Mouse (Mus musculus): ENCODE measurements around the gene Ptprn2. TPM values are rescaled to one million over a fixed set of nuclear protein-coding genes. Genes with fewer than 3 reads are reported as not detected.

The Ptprn2 gene
- polyA plus RNA-seq, 1 experiment, result 0.40 TPM

DNA sequence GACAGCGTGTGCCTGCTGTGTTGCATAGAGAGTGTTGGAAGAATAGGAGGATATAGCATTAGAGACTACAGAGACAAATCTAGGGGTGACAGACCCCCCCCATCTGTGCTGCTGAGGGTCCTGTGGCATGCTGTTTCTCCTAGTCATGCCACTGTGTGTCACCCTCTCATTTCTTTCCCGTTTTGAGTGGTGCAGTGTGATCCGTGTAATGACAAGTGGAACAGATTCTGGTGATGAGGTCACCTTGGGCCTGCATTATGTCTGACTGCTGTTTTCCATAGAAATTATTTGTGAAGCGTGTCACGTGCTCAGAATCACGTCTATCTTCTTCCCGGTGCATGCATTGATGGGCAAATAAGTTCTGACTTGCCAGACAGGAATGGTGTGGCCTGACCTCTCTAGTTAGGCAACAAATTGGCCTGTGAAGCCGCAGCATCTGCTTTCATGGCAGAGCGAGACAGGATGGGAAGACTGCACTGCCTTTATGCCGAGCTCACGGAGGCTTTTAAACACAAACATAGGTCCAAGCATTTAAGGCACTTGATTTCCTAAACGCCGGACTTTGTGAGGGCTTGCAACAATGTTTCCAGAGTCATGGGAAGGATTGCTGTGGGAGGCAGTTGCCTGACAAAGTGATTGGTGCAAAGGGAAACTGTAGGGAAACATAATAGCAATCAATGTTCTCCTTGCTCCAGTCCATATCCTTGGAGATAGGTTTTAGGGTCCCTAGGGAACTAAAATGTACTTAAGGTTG is 467.1 kb downstream of the Ptprn2 start:
- H3K27ac ChIP-seq (ENCODE audit: control insufficient read depth, insufficient read depth, low read depth, low read length), result peak overlapping the region; percentile 39; the same call in 1 of the 2 replicates
- TF ChIP-seq CTCF (IDR thresholded peaks at IDR 0.05; ENCODE audit: control insufficient read depth, insufficient read depth, insufficient replicate concordance, low read depth, low read length), result no peak
- no peak for TF ChIP-seq POLR2A (IDR thresholded peaks at IDR 0.05; ENCODE audit: control insufficient read depth, low read depth, low read length)
- no peaks in the 10 kb centered on the region for H3K4me1 ChIP-seq (ENCODE audit: control insufficient read depth, insufficient read depth, low read length)
- H3K36me3 ChIP-seq (ENCODE audit: control insufficient read depth, insufficient read depth, low read length), result no peaks in the 10 kb centered on the region
- no peak overlapping the region for H3K4me3 ChIP-seq (ENCODE audit: control insufficient read depth, low read depth, low read length)
- H3K27me3 ChIP-seq (ENCODE audit: control insufficient read depth, insufficient read depth, low read length), result no peaks in the 10 kb centered on the region

DNA sequence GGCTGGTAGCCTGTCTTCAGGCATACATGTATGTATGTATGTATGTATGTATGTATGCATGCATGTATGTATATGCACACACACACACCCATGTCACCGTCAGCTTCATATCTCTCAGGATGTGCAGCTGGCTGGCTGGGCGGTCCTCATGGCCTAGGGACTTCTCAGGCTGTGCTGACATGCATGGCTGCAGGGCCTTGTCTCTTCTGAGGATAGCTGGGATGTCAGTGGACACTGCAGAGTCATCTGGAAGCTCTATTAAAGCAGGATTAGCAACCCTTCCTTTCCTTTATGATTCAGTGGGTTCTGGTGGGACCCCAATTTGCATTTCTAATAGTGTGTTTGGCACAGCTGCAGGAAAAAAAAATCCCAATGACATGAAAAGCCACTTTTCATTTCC is 473.6 kb downstream of the Ptprn2 start:
- Histone ChIP-seq H3K4me1 (ENCODE audit: control insufficient read depth, insufficient read depth, low read length) (no peaks in the 10 kb centered on the region), H3K27ac (ENCODE audit: control insufficient read depth, insufficient read depth, low read depth, low read length) (no peak overlapping the region)
- TF ChIP-seq POLR2A (IDR thresholded peaks at IDR 0.05; ENCODE audit: control insufficient read depth, low read depth, low read length) (no peak), CTCF (IDR thresholded peaks at IDR 0.05; ENCODE audit: control insufficient read depth, insufficient read depth, insufficient replicate concordance, low read depth, low read length) (no peak)

GRCm38 (mm10) chr12:116963906-116964305 is 478.4 kb downstream of the Ptprn2 start:
- Histone ChIP-seq H3K27me3 (ENCODE audit: control insufficient read depth, insufficient read depth, low read length) (no peaks in the 10 kb centered on the region), H3K36me3 (ENCODE audit: control insufficient read depth, insufficient read depth, low read length) (no peaks in the 10 kb centered on the region), H3K4me3 (ENCODE audit: control insufficient read depth, low read depth, low read length) (no peak overlapping the region), H3K27ac (ENCODE audit: control insufficient read depth, insufficient read depth, low read depth, low read length) (no peak overlapping the region), H3K4me1 (ENCODE audit: control insufficient read depth, insufficient read depth, low read length) (peaks cover 2% of the 10 kb centered on the region; the same call in 1 of the 2 replicates)
- TF ChIP-seq POLR2A (IDR thresholded peaks at IDR 0.05; ENCODE audit: control insufficient read depth, low read depth, low read length) (no peak), CTCF (IDR thresholded peaks at IDR 0.05; ENCODE audit: control insufficient read depth, insufficient read depth, insufficient replicate concordance, low read depth, low read length) (no peak)

More for the DNA sequence above, 473.6 kb downstream of the Ptprn2 start:
- no peak overlapping the region for H3K4me3 ChIP-seq (ENCODE audit: control insufficient read depth, low read depth, low read length)
- no peaks in the 10 kb centered on the region for H3K36me3 ChIP-seq (ENCODE audit: control insufficient read depth, insufficient read depth, low read length)
- H3K27me3 ChIP-seq (ENCODE audit: control insufficient read depth, insufficient read depth, low read length), result no peaks in the 10 kb centered on the region

DNA sequence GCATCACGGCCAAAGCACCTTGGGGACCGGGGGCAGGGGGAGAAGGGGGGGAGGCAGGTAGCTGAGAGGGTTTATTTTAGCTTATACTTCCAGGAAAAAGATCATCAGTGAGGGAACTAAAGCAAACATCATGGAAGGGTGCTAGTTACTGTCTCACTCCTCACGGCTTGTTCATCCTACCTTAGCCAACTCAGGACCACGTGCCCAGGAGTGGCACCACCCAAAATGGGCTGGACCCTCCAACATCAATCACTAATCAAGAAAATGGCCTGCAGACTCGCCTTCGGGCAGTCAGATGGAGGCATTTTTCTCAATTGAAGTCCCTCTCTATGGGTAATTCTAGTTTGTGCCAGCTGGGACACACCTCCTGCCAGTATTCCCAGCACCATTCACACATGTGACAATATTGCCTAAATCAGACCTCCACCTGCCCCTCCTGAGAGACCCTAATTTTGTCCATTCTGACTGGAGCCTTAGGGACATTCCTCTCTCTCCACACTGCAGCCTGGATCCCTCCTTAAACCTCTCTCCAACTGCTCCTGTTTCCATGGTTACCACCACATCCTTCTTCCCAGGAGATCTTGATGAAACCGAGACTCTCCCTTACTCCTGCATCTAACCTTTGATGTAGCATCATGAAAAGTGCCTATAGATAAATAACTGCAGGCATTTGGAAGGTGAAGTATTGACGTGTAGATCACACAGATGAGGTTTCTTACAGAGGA is 482.9 kb downstream of the Ptprn2 start:
- no peaks in the 10 kb centered on the region for H3K27me3 ChIP-seq (ENCODE audit: control insufficient read depth, insufficient read depth, low read length)
- H3K4me3 ChIP-seq (ENCODE audit: control insufficient read depth, low read depth, low read length), result peak overlapping the region; percentile 56
- H3K4me1 ChIP-seq (ENCODE audit: control insufficient read depth, insufficient read depth, low read length), result peaks cover 2% of the 10 kb centered on the region; the same call in 1 of the 2 replicates
- peak overlapping the region; percentile 21; the same call in 1 of the 2 replicates for H3K27ac ChIP-seq (ENCODE audit: control insufficient read depth, insufficient read depth, low read depth, low read length)
- no peaks in the 10 kb centered on the region for H3K36me3 ChIP-seq (ENCODE audit: control insufficient read depth, insufficient read depth, low read length)
- no peak for TF ChIP-seq CTCF (IDR thresholded peaks at IDR 0.05; ENCODE audit: control insufficient read depth, insufficient read depth, insufficient replicate concordance, low read depth, low read length)
- no peak for TF ChIP-seq POLR2A (IDR thresholded peaks at IDR 0.05; ENCODE audit: control insufficient read depth, low read depth, low read length)

DNA sequence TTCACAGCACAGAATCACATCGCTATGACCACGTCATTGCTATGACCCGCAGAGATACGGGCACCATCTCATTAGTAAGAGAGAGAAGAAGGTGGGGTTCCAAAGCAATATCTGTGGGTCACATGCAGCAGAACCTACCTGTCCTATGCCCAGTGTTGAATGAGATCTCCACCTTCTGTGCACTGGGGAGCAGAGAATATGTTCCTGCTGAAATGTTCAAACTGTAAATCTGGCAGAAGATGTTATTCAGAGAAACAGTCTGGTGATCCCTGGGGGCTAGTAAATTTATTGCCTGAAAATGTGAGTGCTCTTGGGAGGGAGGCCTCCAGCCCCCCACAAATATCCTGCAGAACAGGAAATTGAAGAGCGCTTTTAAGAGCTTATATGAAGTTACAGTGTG is 490.0 kb downstream of the Ptprn2 start:
- no peak overlapping the region for H3K27ac ChIP-seq (ENCODE audit: control insufficient read depth, insufficient read depth, low read depth, low read length)
- no peak overlapping the region for H3K4me3 ChIP-seq (ENCODE audit: control insufficient read depth, low read depth, low read length)
- TF ChIP-seq POLR2A (IDR thresholded peaks at IDR 0.05; ENCODE audit: control insufficient read depth, low read depth, low read length) (no peak), CTCF (IDR thresholded peaks at IDR 0.05; ENCODE audit: control insufficient read depth, insufficient read depth, insufficient replicate concordance, low read depth, low read length) (no peak)
- no peaks in the 10 kb centered on the region for H3K27me3 ChIP-seq (ENCODE audit: control insufficient read depth, insufficient read depth, low read length)
- H3K4me1 ChIP-seq (ENCODE audit: control insufficient read depth, insufficient read depth, low read length), result no peaks in the 10 kb centered on the region
- no peaks in the 10 kb centered on the region for H3K36me3 ChIP-seq (ENCODE audit: control insufficient read depth, insufficient read depth, low read length)

DNA sequence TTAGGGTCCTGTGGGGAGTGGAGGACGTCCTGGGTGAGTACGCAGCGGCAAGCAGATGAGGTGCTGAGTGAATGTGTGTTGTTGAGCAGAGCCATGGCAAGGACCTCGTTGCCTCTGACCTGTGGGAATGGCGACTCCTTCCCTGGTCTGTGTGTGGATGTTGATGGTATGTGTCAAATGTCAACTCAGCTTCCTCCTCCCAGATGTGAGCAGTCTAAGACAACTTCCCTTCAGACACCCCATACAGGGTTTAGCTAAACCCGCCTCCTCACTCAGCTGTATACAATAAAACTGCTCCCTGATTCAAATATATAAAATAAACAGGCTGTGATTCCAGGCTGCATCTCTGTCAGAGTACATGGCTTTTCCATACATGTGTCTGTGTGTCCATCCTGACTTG is 491.5 kb downstream of the Ptprn2 start:
- TF ChIP-seq CTCF (IDR thresholded peaks at IDR 0.05; ENCODE audit: control insufficient read depth, insufficient read depth, insufficient replicate concordance, low read depth, low read length) (no peak), POLR2A (IDR thresholded peaks at IDR 0.05; ENCODE audit: control insufficient read depth, low read depth, low read length) (no peak)
- no peak overlapping the region for H3K27ac ChIP-seq (ENCODE audit: control insufficient read depth, insufficient read depth, low read depth, low read length)
- no peaks in the 10 kb centered on the region for H3K27me3 ChIP-seq (ENCODE audit: control insufficient read depth, insufficient read depth, low read length)
- H3K4me3 ChIP-seq (ENCODE audit: control insufficient read depth, low read depth, low read length), result no peak overlapping the region
- no peaks in the 10 kb centered on the region for H3K36me3 ChIP-seq (ENCODE audit: control insufficient read depth, insufficient read depth, low read length)
- no peaks in the 10 kb centered on the region for H3K4me1 ChIP-seq (ENCODE audit: control insufficient read depth, insufficient read depth, low read length)

DNA sequence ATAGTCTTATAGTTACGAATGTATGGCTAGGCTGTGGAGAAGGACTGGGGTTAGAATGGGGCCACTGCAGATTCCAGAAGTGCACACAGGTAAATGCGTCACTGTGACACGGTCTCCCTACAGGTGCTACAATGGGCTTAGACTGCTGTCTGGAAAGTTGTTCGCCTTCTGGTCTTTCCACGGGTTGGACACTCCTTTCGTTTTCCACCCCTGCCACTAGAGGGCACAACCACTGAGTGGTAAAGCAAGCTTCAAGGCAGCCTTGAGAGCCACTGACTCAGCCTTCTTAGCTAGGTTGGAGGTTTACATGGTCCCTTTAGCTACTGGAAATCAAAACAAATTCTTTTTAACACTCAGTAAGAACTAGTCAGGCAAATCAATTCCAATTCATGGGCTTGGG is 492.7 kb downstream of the Ptprn2 start:
- TF ChIP-seq CTCF (IDR thresholded peaks at IDR 0.05; ENCODE audit: control insufficient read depth, insufficient read depth, insufficient replicate concordance, low read depth, low read length), result no peak
- TF ChIP-seq POLR2A (IDR thresholded peaks at IDR 0.05; ENCODE audit: control insufficient read depth, low read depth, low read length), result no peak
- H3K4me1 ChIP-seq (ENCODE audit: control insufficient read depth, insufficient read depth, low read length), result no peaks in the 10 kb centered on the region
- H3K36me3 ChIP-seq (ENCODE audit: control insufficient read depth, insufficient read depth, low read length), result no peaks in the 10 kb centered on the region
- no peaks in the 10 kb centered on the region for H3K27me3 ChIP-seq (ENCODE audit: control insufficient read depth, insufficient read depth, low read length)
- no peak overlapping the region for H3K27ac ChIP-seq (ENCODE audit: control insufficient read depth, insufficient read depth, low read depth, low read length)
- no peak overlapping the region for H3K4me3 ChIP-seq (ENCODE audit: control insufficient read depth, low read depth, low read length)
